Mouse (Mus musculus) midbrain, embryonic 15.5 days (tissue): ENCODE data around the gene Rhot2. TPM values are rescaled to one million over a fixed set of nuclear protein-coding genes. Genes with fewer than 3 reads are reported as not detected.

ENCODE experiments used
- ATAC-seq: fragments of 200-750 bp; cut with Nextera tagmentation; replicated peaks from 2 replicates; pipeline ENCODE4 v1.8.0; 2017; ENCODE audit warnings: moderate TSS enrichment
- H3K27ac ChIP-seq: fragments of 300-500 bp; sonication (generic); 2 replicates; pipeline ENCODE4 v1.5.1; 2015; ENCODE audit warnings: mild to moderate bottlenecking, inconsistent platforms
- H3K27me3 ChIP-seq: fragments of 300-500 bp; sonication (generic); replicated peaks from 2 replicates; pipeline ENCODE4 v1.6.1; 2015; ENCODE audit warnings: inconsistent platforms
- H3K36me3 ChIP-seq: fragments of 300-500 bp; sonication (generic); replicated peaks from 2 replicates; pipeline ENCODE4 v1.6.1; 2015; ENCODE audit warnings: inconsistent platforms
- H3K4me1 ChIP-seq: fragments of 300-500 bp; sonication (generic); 2 replicates; pipeline ENCODE4 v1.6.1; 2015; ENCODE audit warnings: inconsistent platforms
- H3K4me2 ChIP-seq: fragments of 300-500 bp; sonication (generic); 2 replicates; pipeline ENCODE4 v1.6.1; 2015; ENCODE audit warnings: inconsistent platforms, mild to moderate bottlenecking, moderate library complexity
- H3K4me3 ChIP-seq: fragments of 300-500 bp; sonication (generic); 2 replicates; pipeline ENCODE4 v1.5.1; 2015; ENCODE audit warnings: mild to moderate bottlenecking, inconsistent platforms
- H3K9ac ChIP-seq: fragments of 300-500 bp; sonication (generic); 2 replicates; pipeline ENCODE4 v1.6.1; 2015; ENCODE audit warnings: mild to moderate bottlenecking, inconsistent platforms
- H3K9me3 ChIP-seq: fragments of 300-500 bp; sonication (generic); 2 replicates; pipeline ENCODE4 v1.6.1; 2016; ENCODE audit warnings: inconsistent platforms
- WGBS: fragments of 180-500 bp; shearing (Covaris S2); methylation state at CpG from one replicate; pipeline ENCODE4 v1.1.7; 2015; ENCODE audit warnings: mixed read lengths; 5-methylcytosine and 5-hydroxymethylcytosine counted together
- polyA plus RNA-seq: library from polyadenylated mRNA; unstranded; fragments of >200 nt; fragmentation: Nextera tagmentation; extraction: Ambion mirVana; gene quantifications from 2 replicates; pipeline ENCODE4 v1.2.1, GENCODE M21; 2015

Rhot2 gene
- polyA plus RNA-seq, 1 experiment from 2014 or later = 18.3 TPM

- Histone ChIP-seq H3K4me3 (no peak within 1 kb of the TSS), H3K9ac (peak within 1 kb of the TSS; percentile 10; the same call in 1 of the 2 replicates), H3K36me3 (peaks cover 12% of the 10 kb centered on the region; the same call in 1 of the 2 replicates), H3K27me3 (no peaks in the 10 kb centered on the region), H3K4me2 (no peak within 1 kb of the TSS), H3K4me1 (peaks cover 40% of the 10 kb centered on the region), H3K27ac (peak within 1 kb of the TSS; percentile 51), H3K9me3 (no peaks in the 10 kb centered on the region)
- WGBS = 21% methylated on average over 5 of the region's 5 CpGs
- ATAC-seq = no peak
Observed at GRCm38 (mm10) chr17:25880196-25880910, 35.7 kb upstream of the Rhot2 start, which contains the start of gene Wfikkn1. Wfikkn1 (minus strand) TSS chr17:25880858.

DNA sequence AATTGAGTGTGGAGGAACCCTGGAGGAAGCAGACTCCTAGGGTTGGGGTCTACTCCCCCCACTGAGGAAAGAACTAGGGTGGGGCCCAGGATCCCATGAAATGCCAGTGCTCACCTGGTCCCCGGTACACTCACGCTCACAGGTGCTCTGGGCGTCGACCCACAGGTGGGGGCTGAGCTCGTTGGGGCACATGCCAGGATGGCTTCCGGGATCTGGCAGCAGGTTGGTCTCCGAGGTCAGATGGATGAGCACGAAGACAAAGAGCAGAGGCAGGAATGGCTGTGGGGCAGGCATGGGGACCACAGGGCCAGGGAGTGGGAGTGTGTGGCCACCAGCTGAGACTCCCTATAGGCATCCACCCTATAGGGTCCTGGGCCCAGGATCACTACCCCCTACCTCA lies 35.1 kb upstream of the Rhot2 start:
- Histone ChIP-seq H3K4me1 (peaks cover 38% of the 10 kb centered on the region), H3K36me3 (peaks cover 12% of the 10 kb centered on the region; the same call in 1 of the 2 replicates), H3K27ac (no peak overlapping the region), H3K27me3 (no peaks in the 10 kb centered on the region), H3K9ac (no peak overlapping the region), H3K9me3 (no peaks in the 10 kb centered on the region), H3K4me2 (no peak overlapping the region), H3K4me3 (no peak overlapping the region)
- WGBS = 62% methylated on average over 8 of the region's 8 CpGs
- ATAC-seq = no peak

- no peak overlapping the region for H3K27ac ChIP-seq
- no peak for ATAC-seq
- no peaks in the 10 kb centered on the region for H3K9me3 ChIP-seq
- H3K4me3 ChIP-seq = no peak overlapping the region
- no peak overlapping the region for H3K9ac ChIP-seq
- H3K36me3 ChIP-seq = peaks cover 12% of the 10 kb centered on the region; the same call in 1 of the 2 replicates
- H3K27me3 ChIP-seq = no peaks in the 10 kb centered on the region
- WGBS = 29% methylated on average over 4 of the region's 4 CpGs
- no peak overlapping the region for H3K4me2 ChIP-seq
- peaks cover 39% of the 10 kb centered on the region for H3K4me1 ChIP-seq
Observed at GRCm38 (mm10) chr17:25879261-25879660, 34.6 kb upstream of the Rhot2 start.

GRCm38 (mm10) chr17:25878611-25879180 lies 34.0 kb upstream of the Rhot2 start:
- Histone ChIP-seq H3K4me3 (no peak overlapping the region), H3K27me3 (no peaks in the 10 kb centered on the region), H3K9ac (no peak overlapping the region), H3K4me2 (no peak overlapping the region), H3K27ac (no peak overlapping the region), H3K4me1 (peaks cover 44% of the 10 kb centered on the region), H3K36me3 (0 out of 2 replicates have a peak, but pooled peaks cover 12% of the 10 kb centered on the region), H3K9me3 (no peaks in the 10 kb centered on the region)
- ATAC-seq = no peak
- 83% methylated on average over 19 of the region's 19 CpGs for WGBS

DNA sequence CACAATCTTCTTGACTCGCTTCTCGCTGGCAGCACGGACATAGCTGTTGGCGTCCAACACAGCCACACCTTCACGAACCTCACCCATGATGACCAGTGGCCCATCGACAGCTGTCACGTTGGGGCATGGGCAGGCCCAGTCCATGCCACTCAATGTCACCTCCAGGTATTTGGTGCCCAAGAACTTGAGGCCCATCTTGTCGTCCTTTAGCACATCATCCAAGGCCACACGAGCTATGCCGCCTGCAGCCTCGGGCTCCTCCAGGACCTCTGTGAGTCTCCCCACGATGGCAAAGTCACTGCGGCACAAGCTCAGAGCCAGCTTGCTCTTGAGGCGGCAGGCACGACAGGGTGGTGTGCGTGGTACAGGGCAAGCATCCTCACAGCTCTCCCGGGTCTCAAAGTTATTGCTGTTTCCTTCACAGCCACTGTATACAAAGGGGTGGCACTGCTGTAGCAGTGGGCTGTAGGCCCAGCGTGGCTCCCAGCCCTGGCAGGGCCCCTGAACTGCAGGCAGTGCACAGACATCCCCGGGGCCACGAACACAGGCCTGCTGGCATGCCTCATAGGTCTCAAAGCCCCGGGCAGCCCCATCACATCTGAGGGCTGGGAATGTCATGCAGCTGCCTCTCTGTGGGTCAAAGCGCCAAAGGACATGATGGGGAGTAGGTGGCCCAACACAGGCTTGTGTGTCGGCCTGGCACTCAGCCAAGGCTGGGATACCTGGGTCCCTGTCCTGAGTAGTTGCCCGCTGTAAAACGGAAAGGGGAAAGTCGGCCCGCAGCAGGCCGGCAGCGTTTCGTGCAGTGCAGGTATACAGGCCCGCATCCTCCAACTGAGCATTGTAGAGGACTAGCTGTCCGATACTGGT lies 33.3 kb upstream of the Rhot2 start:
- H3K9ac ChIP-seq = no peak overlapping the region; the same call in 1 of the 2 replicates

DNA sequence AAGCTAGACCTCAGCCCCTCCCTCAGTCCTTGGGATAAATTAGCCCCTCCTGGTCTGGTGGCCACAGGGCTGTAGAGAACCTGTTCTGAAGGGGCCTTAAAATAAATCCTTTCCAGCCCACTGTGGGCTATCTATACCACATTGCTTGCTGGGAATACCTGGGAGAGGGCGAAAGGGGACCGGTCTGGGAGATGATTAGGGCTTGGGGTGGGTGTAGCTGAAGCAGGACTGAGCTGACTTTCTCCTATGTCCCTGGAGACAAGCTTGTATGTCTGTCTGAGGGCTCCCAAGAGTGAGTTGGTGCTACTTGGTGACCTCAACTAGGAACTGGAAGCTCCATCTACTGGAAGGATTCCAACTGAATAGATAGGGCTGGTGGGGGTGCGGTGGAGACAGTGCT lies 32.4 kb upstream of the Rhot2 start:
- 94% methylated on average over 3 of the region's 3 CpGs for WGBS
- no peak for ATAC-seq
- peak overlapping the region; percentile 95 for H3K4me2 ChIP-seq

More for the DNA sequence above, 33.3 kb upstream of the Rhot2 start:
- ATAC-seq = no peak
- H3K4me2 ChIP-seq = no peak overlapping the region
- no peaks in the 10 kb centered on the region for H3K27me3 ChIP-seq
- 91% methylated on average over 32 of the region's 32 CpGs for WGBS
- H3K4me3 ChIP-seq = no peak overlapping the region
- H3K9me3 ChIP-seq = no peaks in the 10 kb centered on the region
- peaks cover 44% of the 10 kb centered on the region for H3K4me1 ChIP-seq
- 0 out of 2 replicates have a peak, but pooled peaks cover 7% of the 10 kb centered on the region for H3K36me3 ChIP-seq
- no peak overlapping the region for H3K27ac ChIP-seq

DNA sequence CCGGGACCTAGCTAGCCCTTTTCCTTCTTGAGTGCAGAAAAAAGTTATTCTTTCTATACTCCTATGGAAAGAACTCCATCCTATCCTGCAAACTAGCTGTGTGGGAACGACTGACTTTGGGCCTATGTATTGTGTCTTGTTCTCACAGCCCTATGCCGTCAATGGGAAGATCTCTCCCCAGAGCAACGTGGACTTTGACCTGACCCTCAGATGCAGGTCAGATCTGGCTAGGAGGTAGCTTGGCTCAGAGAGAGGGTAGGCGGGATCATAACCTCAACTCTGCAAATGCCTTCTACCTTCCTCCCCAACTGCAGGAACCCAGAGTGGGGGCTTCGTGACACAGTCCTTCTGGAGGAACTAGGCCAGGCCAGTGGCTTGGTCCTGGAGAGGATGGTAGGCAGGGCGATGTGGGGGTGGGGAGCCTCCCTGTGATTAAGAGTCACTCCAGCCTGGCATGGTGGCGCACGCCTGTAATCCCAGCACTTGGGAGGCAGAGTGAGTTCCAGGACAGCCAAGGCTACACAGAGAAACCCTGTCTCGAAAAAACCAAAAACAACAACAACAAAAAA lies 31.8 kb upstream of the Rhot2 start:
- H3K9me3 ChIP-seq = no peaks in the 10 kb centered on the region
- no peak for ATAC-seq
- peak overlapping the region; percentile 92 for H3K4me3 ChIP-seq
- no peaks in the 10 kb centered on the region for H3K27me3 ChIP-seq
- 57% methylated on average over 10 of the region's 10 CpGs for WGBS
- H3K36me3 ChIP-seq = 0 out of 2 replicates have a peak, but pooled peaks cover 7% of the 10 kb centered on the region
- H3K27ac ChIP-seq = peak overlapping the region; percentile 99
- peaks cover 32% of the 10 kb centered on the region for H3K4me1 ChIP-seq
- peak overlapping the region; percentile 99 for H3K9ac ChIP-seq
- peak overlapping the region; percentile 95 for H3K4me2 ChIP-seq

More for the DNA sequence above, 32.4 kb upstream of the Rhot2 start:
- no peaks in the 10 kb centered on the region for H3K27me3 ChIP-seq
- peaks cover 36% of the 10 kb centered on the region for H3K4me1 ChIP-seq
- no peaks in the 10 kb centered on the region for H3K9me3 ChIP-seq
- no peak overlapping the region for H3K4me3 ChIP-seq
- no peak overlapping the region for H3K9ac ChIP-seq
- 0 out of 2 replicates have a peak, but pooled peaks cover 7% of the 10 kb centered on the region for H3K36me3 ChIP-seq
- H3K27ac ChIP-seq = no peak overlapping the region

DNA sequence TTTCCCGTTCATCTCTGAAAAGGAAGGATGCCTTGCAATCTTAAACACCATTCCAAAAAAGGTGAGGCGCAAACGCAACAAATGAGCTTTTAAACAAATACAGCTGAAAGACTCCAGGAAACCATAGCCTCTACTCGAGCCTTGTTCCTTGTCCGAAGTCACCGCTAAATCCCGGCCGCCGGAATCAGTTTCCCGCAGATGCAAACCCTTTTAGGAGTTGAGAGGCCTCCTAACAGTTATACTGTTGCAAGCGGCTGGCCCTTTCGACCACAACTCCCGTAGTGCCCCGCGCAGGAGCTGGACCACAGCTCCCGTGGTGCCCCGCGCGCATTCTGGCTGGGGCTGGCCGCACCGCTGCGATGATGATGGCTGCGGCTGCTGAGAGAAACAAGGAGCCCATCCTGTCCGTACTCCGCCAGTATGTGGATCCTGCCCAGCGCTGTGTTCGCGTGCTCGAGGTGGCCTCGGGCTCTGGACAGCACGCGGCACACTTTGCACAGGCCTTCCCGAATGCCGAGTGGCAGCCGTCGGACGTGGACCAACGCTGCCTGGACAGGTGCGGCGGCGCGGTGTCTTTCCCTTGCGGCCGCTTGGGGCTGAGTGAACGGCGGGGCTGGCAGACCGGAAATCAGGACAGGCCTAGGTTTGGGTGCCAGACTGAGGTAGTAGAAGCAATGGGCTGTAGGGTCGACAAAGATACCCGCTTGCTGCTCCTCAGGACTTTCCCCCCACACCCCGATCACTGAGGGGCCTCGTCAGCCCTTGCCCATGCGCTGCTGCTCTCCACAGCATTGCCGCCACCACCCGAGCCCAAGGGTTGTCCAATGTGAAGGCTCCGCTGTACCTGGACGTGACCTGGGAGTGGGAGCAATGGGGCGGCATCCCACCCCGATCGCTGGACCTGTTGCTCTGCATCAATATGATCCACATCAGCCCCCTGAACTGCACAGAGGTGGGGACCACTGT lies 30.8 kb upstream of the Rhot2 start:
- H3K27me3 ChIP-seq = no peaks in the 10 kb centered on the region
- H3K9ac ChIP-seq = peak overlapping the region; percentile 99
- H3K9me3 ChIP-seq = no peaks in the 10 kb centered on the region
- 0 out of 2 replicates have a peak, but pooled peaks cover 7% of the 10 kb centered on the region for H3K36me3 ChIP-seq
- H3K4me2 ChIP-seq = peak overlapping the region; percentile 95
- peaks cover 24% of the 10 kb centered on the region for H3K4me1 ChIP-seq
- WGBS = 1% methylated on average over 59 of the region's 59 CpGs
- peak overlapping the region; percentile 99 for H3K27ac ChIP-seq
- ATAC-seq = peak; percentile 93
- H3K4me3 ChIP-seq = peak overlapping the region; percentile 92

GRCm38 (mm10) chr17:25874721-25875170 lies 30.1 kb upstream of the Rhot2 start, which contains the start of gene Mettl26:
Mettl26 (plus strand) TSS chr17:25875074.
- Histone ChIP-seq H3K9ac (peak within 1 kb of the TSS; percentile 99), H3K27me3 (no peaks in the 10 kb centered on the region), H3K4me1 (peaks cover 20% of the 10 kb centered on the region), H3K36me3 (0 out of 2 replicates have a peak, but pooled peaks cover 7% of the 10 kb centered on the region), H3K4me2 (peak within 1 kb of the TSS; percentile 95), H3K9me3 (no peaks in the 10 kb centered on the region), H3K4me3 (peak within 1 kb of the TSS; percentile 92), H3K27ac (peak within 1 kb of the TSS; percentile 99)
- WGBS = under 1% methylated on average over 25 of the region's 25 CpGs
- ATAC-seq = peak; percentile 73

DNA sequence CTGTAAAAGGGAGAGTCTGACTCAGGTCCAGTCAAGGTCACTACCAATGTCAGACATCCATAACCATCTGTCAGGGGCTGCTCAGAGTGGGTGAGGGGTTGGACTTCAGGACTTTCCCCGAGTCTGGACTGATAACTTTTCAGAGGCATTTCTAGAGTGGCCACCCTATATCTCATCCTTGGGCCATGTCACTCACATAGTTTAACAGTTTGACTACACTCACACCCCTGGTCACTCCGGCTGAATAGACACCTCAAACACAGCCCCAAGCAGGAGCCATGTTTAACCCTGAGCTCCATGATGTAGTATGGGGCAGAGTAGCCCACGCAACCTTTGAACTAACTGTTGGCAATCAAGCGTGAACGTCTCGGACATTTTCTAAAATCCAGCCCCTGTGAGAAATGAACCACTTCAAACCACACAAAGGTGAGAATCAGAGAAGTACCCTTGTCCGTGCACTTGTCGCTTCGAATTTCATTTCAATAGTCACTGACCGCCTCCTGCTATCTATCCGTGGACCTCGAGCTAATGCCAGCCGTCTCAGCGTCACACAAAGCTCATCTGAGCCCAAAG lies 29.6 kb upstream of the Rhot2 start:
- WGBS = 7% methylated on average over 14 of the region's 14 CpGs
- Histone ChIP-seq H3K4me3 (peak overlapping the region; percentile 92), H3K27me3 (no peaks in the 10 kb centered on the region), H3K9me3 (no peaks in the 10 kb centered on the region), H3K9ac (peak overlapping the region; percentile 75), H3K4me1 (peaks cover 20% of the 10 kb centered on the region), H3K4me2 (peak overlapping the region; percentile 95), H3K36me3 (0 out of 2 replicates have a peak, but pooled peaks cover 3% of the 10 kb centered on the region), H3K27ac (peak overlapping the region; percentile 99)
- peak; percentile 11; the same call in 1 of the 2 replicates for ATAC-seq
